Comparison of ENCODE assay signal across 8 mouse cellular contexts in genomic region chr7:109536451-109536946, GRCm38 (mm10). TPM values are rescaled to one million over a fixed set of nuclear protein-coding genes. Genes with fewer than 3 reads are reported as not detected.
A peak's percentile ranks its signal among the peaks of the same experiment; 100 is the strongest.
DNase-seq lines count a peak whose midpoint lies in the region; ATAC-seq and TF ChIP-seq lines count a peak whose summit lies in the region.

No protein-coding gene starts in this region.

- no peak for ATAC-seq in midbrain, embryonic 11.5 days (ENCODE audit: low FRiP score)
- ATAC-seq in heart, embryonic 12.5 days (ENCODE audit: insufficient number of reproducible peaks, low FRiP score): 0 out of 2 replicates have a peak, but pooled peaks have one; percentile 42
- no peak for ATAC-seq in granulocyte monocyte progenitor cell, adult 5-6 weeks (replicated peaks; ENCODE audit: poor library complexity, severe bottlenecking)

- H3K4me1 ChIP-seq in midbrain, embryonic 10.5 days: peaks cover 5% of the 10 kb centered on the region; the same call in 1 of the 2 replicates
- no peaks in the 10 kb centered on the region for H3K4me1 ChIP-seq in midbrain, embryonic 11.5 days (ENCODE audit: control insufficient read depth, insufficient read depth, low read length)
- peaks cover 25% of the 10 kb centered on the region for H3K4me1 ChIP-seq in heart, embryonic 12.5 days (replicated peaks)
- peaks cover 8% of the 10 kb centered on the region; the same call in 1 of the 2 replicates for H3K4me1 ChIP-seq in olfactory bulb, adult 2 months (ENCODE audit: control insufficient read depth, insufficient read depth, low read length)

- H3K4me3 ChIP-seq in midbrain, embryonic 10.5 days: no peak overlapping the region
- H3K4me3 ChIP-seq in midbrain, embryonic 11.5 days (ENCODE audit: low read depth, low read length): no peak overlapping the region
- H3K4me3 ChIP-seq in heart, embryonic 12.5 days: no peak overlapping the region
- H3K4me3 ChIP-seq in olfactory bulb, adult 2 months (ENCODE audit: insufficient read depth, low read depth, low read length): no peak overlapping the region

- 58% methylated on average over 4 of the region's 4 CpGs for WGBS in midbrain, embryonic 10.5 days
- 59% methylated on average over 4 of the region's 4 CpGs for whole genome bisulfite sequencing in midbrain, embryonic 11.5 days
- 46% methylated on average over 4 of the region's 4 CpGs for WGBS in heart, embryonic 12.5 days
- WGBS in olfactory bulb, adult 2 months: 64% methylated on average over 4 of the region's 4 CpGs

- H3K9me3 ChIP-seq in midbrain, embryonic 10.5 days (replicated peaks): no peaks in the 10 kb centered on the region
- no peaks in the 10 kb centered on the region for H3K9me3 ChIP-seq in midbrain, embryonic 11.5 days (ENCODE audit: control insufficient read depth, low read length)
- H3K9me3 ChIP-seq in heart, embryonic 12.5 days (replicated peaks): no peaks in the 10 kb centered on the region

- DNase-seq in midbrain, embryonic 10.5 days (ENCODE audit: low spot score): no peak
- no peak for DNase-seq in midbrain, embryonic 11.5 days (ENCODE audit: low spot score, missing footprints)
- peak; percentile 84 to 88 for DNase-seq in cerebellum, postnatal 14 days
- DNase-seq in layer of hippocampus, adult 8-10 months (ENCODE audit: low spot score in 2 of 2): peak; percentile 47 to 60
- no peak for DNase-seq in liver

- no peak for TF ChIP-seq POLR2A in olfactory bulb, adult 2 months (IDR thresholded peaks at IDR 0.05; ENCODE audit: insufficient read depth, low read depth, low read length)

- no peak overlapping the region for H3K4me2 ChIP-seq in midbrain, embryonic 11.5 days
- H3K4me2 ChIP-seq in heart, embryonic 12.5 days: no peak overlapping the region

- no peak overlapping the region for H3K9ac ChIP-seq in midbrain, embryonic 11.5 days (ENCODE audit: low read length)
- H3K9ac ChIP-seq in heart, embryonic 12.5 days: no peak overlapping the region

- no peak for TF ChIP-seq CTCF in olfactory bulb, adult 2 months (IDR thresholded peaks at IDR 0.05; ENCODE audit: insufficient read depth, low read depth, low read length)

- H3K27ac ChIP-seq in midbrain, embryonic 10.5 days (replicated peaks): 0 out of 2 replicates have a peak overlapping the region, but pooled peaks have one; percentile 46
- H3K27ac ChIP-seq in midbrain, embryonic 11.5 days (ENCODE audit: low read depth, low read length): no peak overlapping the region
- peak overlapping the region; percentile 29; the same call in 1 of the 2 replicates for H3K27ac ChIP-seq in heart, embryonic 12.5 days (ENCODE audit: poor library complexity, severe bottlenecking)
- H3K27ac ChIP-seq in olfactory bulb, adult 2 months (ENCODE audit: insufficient read depth, low read depth, low read length): peak overlapping the region; percentile 20; the same call in 1 of the 2 replicates

- H3K27me3 ChIP-seq in midbrain, embryonic 10.5 days (ENCODE audit: low read depth, poor library complexity, severe bottlenecking): no peaks in the 10 kb centered on the region
- no peaks in the 10 kb centered on the region for H3K27me3 ChIP-seq in midbrain, embryonic 11.5 days (ENCODE audit: control insufficient read depth, insufficient read depth, low read length)
- no peaks in the 10 kb centered on the region for H3K27me3 ChIP-seq in heart, embryonic 12.5 days (replicated peaks)

- peaks cover 77% of the 10 kb centered on the region for H3K36me3 ChIP-seq in midbrain, embryonic 10.5 days
- no peaks in the 10 kb centered on the region for H3K36me3 ChIP-seq in midbrain, embryonic 11.5 days (ENCODE audit: control insufficient read depth, insufficient read depth, low read length)
- peaks cover 81% of the 10 kb centered on the region for H3K36me3 ChIP-seq in heart, embryonic 12.5 days

RNA-seq across cellular contexts. Expression of gene Rpl27a, which starts 17.6 kb away (rescaled TPM):
- 113 and 126 TPM in 2 replicates for polyA plus RNA-seq in midbrain, embryonic 10.5 days (2016; fragmentation: Nextera tagmentation; extraction: Ambion mirVana)
- 116 and 127 TPM in 2 replicates for polyA plus RNA-seq in midbrain, embryonic 11.5 days (2014; fragmentation: Nextera tagmentation; extraction: Ambion mirVana)
- polyA plus RNA-seq in heart, embryonic 12.5 days (2016; fragmentation: Nextera tagmentation; extraction: Ambion mirVana): 80.5 and 83.4 TPM in 2 replicates
- 100 to 1,000 TPM; 130 to 179 (median 148) TPM for total RNA-seq in layer of hippocampus, adult 8-10 months (2022)
- 653 TPM in 1 of 2 replicates, not detected in the other for polyA plus RNA-seq in olfactory bulb, adult 2 months (2012; ENCODE audit: insufficient read depth, insufficient read length, low replicate concordance, missing spikeins)
- total RNA-seq in granulocyte monocyte progenitor cell, adult 5-6 weeks (2014; fragmentation: Nextera tagmentation): 686 and 801 TPM in 2 replicates
- total RNA-seq in granulocyte monocyte progenitor cell, adult 5-6 weeks (2017): 939 and 1,342 TPM in 2 replicates

RNA-seq across cellular contexts. Expression of gene Trim66, which starts 28.6 kb away (rescaled TPM):
- polyA plus RNA-seq in midbrain, embryonic 10.5 days (2016; fragmentation: Nextera tagmentation; extraction: Ambion mirVana): 0.09 and 0.12 TPM in 2 replicates
- polyA plus RNA-seq in midbrain, embryonic 11.5 days (2014; fragmentation: Nextera tagmentation; extraction: Ambion mirVana): 0.29 and 0.40 TPM in 2 replicates
- polyA plus RNA-seq in heart, embryonic 12.5 days (2016; fragmentation: Nextera tagmentation; extraction: Ambion mirVana): 0.03 TPM in 1 of 2 replicates, not detected in the other
- total RNA-seq in layer of hippocampus, adult 8-10 months (2022): 10 to 100 TPM in 1 of 4 experiments, 1 to 10 TPM in 3; 7.6 to 10.6 (median 9.0) TPM
- polyA plus RNA-seq in olfactory bulb, adult 2 months (2012; ENCODE audit: insufficient read depth, insufficient read length, low replicate concordance, missing spikeins): not detected in 2 replicates
- 0.11 TPM in 1 of 2 replicates, not detected in the other for total RNA-seq in granulocyte monocyte progenitor cell, adult 5-6 weeks (2014; fragmentation: Nextera tagmentation)
- 0.09 TPM in 1 of 2 replicates, not detected in the other for total RNA-seq in granulocyte monocyte progenitor cell, adult 5-6 weeks (2017)

Comparison
In these comparisons a context has a peak if more than half of its experiments do, and no peak if none do; other contexts are left out.
1. DNase-seq: peak in cerebellum, postnatal 14 days (2 of 2) and layer of hippocampus, adult 8-10 months (2 of 2); none in midbrain, embryonic 10.5 days (single experiment), midbrain, embryonic 11.5 days (single experiment) and liver (single experiment).